Mouse (Mus musculus) adrenal gland, adult (tissue): ENCODE results near the gene Lactbl1.

Experiments
- DNase-seq, 2 experiments: peaks; one replicate each; pipeline ENCODE4 v3.0.0; 2022 to 2023; ENCODE audit warnings: low spot score in 1 of 2; ENCODE audit not compliant: inconsistent age in 2 of 2

Lactbl1 gene

GRCm38 (mm10) chr4:136622388-136622787, at the start of gene Lactbl1:
Gene Lactbl1 (plus strand): TSS chr4:136622621.
- no peak for DNase-seq

- DNase-seq: peak; percentile 33 to 81
Measured at GRCm38 (mm10) chr4:136581885-136582284, 40.5 kb upstream of the Lactbl1 start.

GRCm38 (mm10) chr4:136587221-136587827, 35.1 kb upstream of the Lactbl1 start:
- no peak for DNase-seq

GRCm38 (mm10) chr4:136588003-136588402, 34.4 kb upstream of the Lactbl1 start:
- no peak for DNase-seq

GRCm38 (mm10) chr4:136592111-136592510, 30.3 kb upstream of the Lactbl1 start:
- peak in 1 of 2 experiments; percentile 18 for DNase-seq

GRCm38 (mm10) chr4:136594006-136594405, 28.4 kb upstream of the Lactbl1 start:
- DNase-seq: peak in 1 of 2 experiments; percentile 25

GRCm38 (mm10) chr4:136595221-136595620, 27.2 kb upstream of the Lactbl1 start:
- no peak for DNase-seq

GRCm38 (mm10) chr4:136598268-136598876, 24.0 kb upstream of the Lactbl1 start:
- DNase-seq: peak; percentile 24 to 70

GRCm38 (mm10) chr4:136599869-136600268, 22.6 kb upstream of the Lactbl1 start:
- DNase-seq: no peak

- DNase-seq: no peak
Measured at GRCm38 (mm10) chr4:136600536-136600935, 21.9 kb upstream of the Lactbl1 start.

GRCm38 (mm10) chr4:136601476-136601875, 20.9 kb upstream of the Lactbl1 start:
- peak; percentile 43 to 83 for DNase-seq

GRCm38 (mm10) chr4:136602018-136602554, 20.3 kb upstream of the Lactbl1 start:
- DNase-seq: peak; percentile 56 to 86

GRCm38 (mm10) chr4:136602568-136602967, 19.9 kb upstream of the Lactbl1 start, which contains the start of gene Kdm1a:
Gene Kdm1a (minus strand): TSS chr4:136602723.
- peak; percentile 94 to 98 for DNase-seq

GRCm38 (mm10) chr4:136605756-136606485, 16.5 kb upstream of the Lactbl1 start:
- peak in 1 of 2 experiments; percentile 14 for DNase-seq

GRCm38 (mm10) chr4:136610387-136610856, 12.0 kb upstream of the Lactbl1 start, which contains the start of gene Tex46:
Gene Tex46 (plus strand): TSS chr4:136610437.
- DNase-seq: peak in 1 of 2 experiments; percentile 12

- peak in 1 of 2 experiments; percentile 12 for DNase-seq
Measured at GRCm38 (mm10) chr4:136613657-136614056, 8.8 kb upstream of the Lactbl1 start.

- peak in 1 of 2 experiments; percentile 84 for DNase-seq
Measured at GRCm38 (mm10) chr4:136621336-136621735, 1.1 kb upstream of the Lactbl1 start.

- DNase-seq: no peak
Measured at GRCm38 (mm10) chr4:136621956-136622355, 465 bp upstream of the Lactbl1 start.

- no peak for DNase-seq
Measured at GRCm38 (mm10) chr4:136626590-136626989, 4.2 kb downstream of the Lactbl1 start.

- peak; percentile 56 to 82 for DNase-seq
Measured at GRCm38 (mm10) chr4:136631237-136631994, 9.0 kb downstream of the Lactbl1 start.

- no peak for DNase-seq
Measured at GRCm38 (mm10) chr4:136635995-136636394, 13.6 kb downstream of the Lactbl1 start.
